Mouse (Mus musculus) midbrain, embryonic 16.5 days (tissue): ENCODE measurements around the gene Nfix. TPM values are rescaled to one million over a fixed set of nuclear protein-coding genes. Genes with fewer than 3 reads are reported as not detected.
"Not testable (repeated sequence)": the region's sequence is repeated elsewhere in the genome, so short reads cannot be mapped to it uniquely, and the experiment has no call there.

ENCODE experiments used
- ATAC-seq: fragments of 200-750 bp; cut with Nextera tagmentation; 2 replicates; pipeline ENCODE4 v1.8.0; 2017; ENCODE audit warnings: moderate TSS enrichment
- H3K27ac ChIP-seq: fragments of 300-500 bp; sonication (generic); 2 replicates; pipeline ENCODE4 v1.5.1; 2014; ENCODE audit warnings: mild to moderate bottlenecking, low read length, mixed read lengths
- H3K27me3 ChIP-seq: fragments of 300-500 bp; sonication (generic); 2 replicates; pipeline ENCODE4 v1.6.1; 2014; ENCODE audit warnings: low read depth, low read length, mixed read lengths; ENCODE audit not compliant: control insufficient read depth, insufficient read depth
- H3K36me3 ChIP-seq: fragments of 300-500 bp; sonication (generic); 2 replicates; pipeline ENCODE4 v1.6.1; 2014; ENCODE audit warnings: mild to moderate bottlenecking, low read length, moderate library complexity, mixed read lengths; ENCODE audit not compliant: control insufficient read depth, insufficient read depth
- H3K4me1 ChIP-seq: fragments of 300-500 bp; sonication (generic); 2 replicates; pipeline ENCODE4 v1.6.1; 2014; ENCODE audit warnings: mild to moderate bottlenecking, low read length, mixed read lengths; ENCODE audit not compliant: control insufficient read depth, insufficient read depth
- H3K4me2 ChIP-seq: fragments of 300-500 bp; sonication (generic); 2 replicates; pipeline ENCODE4 v1.6.1; 2014; ENCODE audit warnings: mild to moderate bottlenecking, low read length, mixed read lengths
- H3K4me3 ChIP-seq: fragments of 300-500 bp; sonication (generic); 2 replicates; pipeline ENCODE4 v1.5.1; 2014; ENCODE audit warnings: low read depth, mild to moderate bottlenecking, low read length, moderate library complexity, mixed read lengths
- H3K9ac ChIP-seq: fragments of 300-500 bp; sonication (generic); 2 replicates; pipeline ENCODE4 v1.6.1; 2014; ENCODE audit warnings: low read depth, low read length, mixed read lengths
- H3K9me3 ChIP-seq: fragments of 300-500 bp; sonication (generic); replicated peaks from 2 replicates; pipeline ENCODE4 v1.6.1; 2014; ENCODE audit warnings: mild to moderate bottlenecking, low read length, mixed read lengths; ENCODE audit not compliant: control insufficient read depth, poor library complexity, severe bottlenecking
- WGBS: fragments of 180-500 bp; shearing (Covaris S2); extraction: QIAGEN DNeasy Blood & Tissue Kit; methylation state at CpG from one replicate; pipeline ENCODE4 v1.1.7; 2014; 5-methylcytosine and 5-hydroxymethylcytosine counted together
- polyA plus RNA-seq: library from polyadenylated mRNA; unstranded; fragments of >200 nt; fragmentation: Nextera tagmentation; extraction: Ambion mirVana; gene quantifications from 2 replicates; pipeline ENCODE4 v1.2.1, GENCODE M21; 2015

Gene Nfix
- polyA plus RNA-seq, 1 experiment from 2014 or later = 55.4 TPM

DNA sequence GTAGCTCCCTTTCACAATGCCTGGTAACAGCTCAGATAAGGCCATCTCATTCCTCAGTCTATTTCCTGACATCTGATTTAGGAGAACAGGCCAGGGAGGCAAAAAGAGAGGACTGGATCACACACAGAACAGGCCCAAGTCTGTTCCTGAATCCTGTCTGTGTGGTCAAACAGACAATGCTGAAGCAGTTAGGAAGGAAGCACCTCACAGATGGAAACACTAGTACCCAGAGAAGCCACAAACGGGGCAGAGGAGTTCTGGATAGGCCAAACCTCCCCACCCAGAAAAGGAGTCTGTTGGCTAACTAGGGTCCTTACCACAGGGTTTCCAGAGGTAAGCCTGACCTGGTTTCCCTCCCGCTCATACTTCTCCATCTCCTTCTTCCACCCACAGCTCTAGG is 117.9 kb downstream of the Nfix start:
- Histone ChIP-seq H3K4me3 (no peak overlapping the region), H3K27me3 (no peaks in the 10 kb centered on the region), H3K27ac (no peak overlapping the region), H3K9ac (no peak overlapping the region), H3K36me3 (no peaks in the 10 kb centered on the region), H3K4me2 (no peak overlapping the region), H3K4me1 (peaks cover 17% of the 10 kb centered on the region), H3K9me3 (no peaks in the 10 kb centered on the region)
- ATAC-seq = no peak
- 85% methylated on average over 2 of the region's 2 CpGs for WGBS

DNA sequence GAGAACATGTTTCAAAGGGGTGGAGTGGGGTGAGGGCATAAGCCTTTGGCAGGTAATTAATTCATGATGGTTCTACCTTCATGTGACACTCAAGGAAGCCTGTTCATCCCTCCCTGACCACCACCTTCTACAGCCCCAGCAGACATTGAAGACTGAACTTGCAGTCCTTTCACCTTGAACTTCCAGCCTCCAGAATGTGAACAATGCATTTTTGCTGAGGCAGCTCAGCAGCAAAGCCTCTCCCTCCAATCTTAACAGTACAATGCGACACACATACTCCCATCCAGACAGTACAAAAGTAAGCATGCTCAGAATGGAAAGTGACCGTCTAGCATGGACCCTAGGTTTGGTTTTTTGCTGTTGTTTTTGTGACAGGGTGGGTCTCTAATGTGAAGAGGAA is 118.7 kb downstream of the Nfix start:
- H3K4me3 ChIP-seq = no peak overlapping the region
- H3K36me3 ChIP-seq = no peaks in the 10 kb centered on the region
- no peaks in the 10 kb centered on the region for H3K9me3 ChIP-seq
- whole genome bisulfite sequencing = 83% methylated on average over 2 of the region's 2 CpGs
- no peak overlapping the region for H3K9ac ChIP-seq
- H3K27me3 ChIP-seq = no peaks in the 10 kb centered on the region
- peaks cover 14% of the 10 kb centered on the region for H3K4me1 ChIP-seq
- no peak for ATAC-seq
- no peak overlapping the region for H3K4me2 ChIP-seq
- H3K27ac ChIP-seq = no peak overlapping the region

DNA sequence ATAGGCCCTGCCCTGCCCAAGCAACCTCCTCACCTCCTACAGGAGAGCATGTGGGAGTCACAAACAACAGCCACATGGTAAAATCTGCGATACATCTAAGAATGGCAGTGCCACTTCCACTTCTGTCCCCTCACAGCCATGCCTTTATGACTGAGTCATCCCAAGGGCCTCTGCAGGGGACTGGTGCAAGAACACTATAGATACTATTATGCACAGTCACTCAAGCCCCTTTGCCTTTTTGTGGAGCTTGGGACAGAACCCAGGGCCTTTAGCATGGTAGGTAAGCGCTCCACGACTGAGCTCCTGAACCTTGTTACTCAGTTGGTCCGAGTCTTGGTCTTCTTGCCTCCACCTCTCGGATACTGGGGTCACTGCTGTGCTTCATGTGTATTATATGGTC is 122.8 kb downstream of the Nfix start:
- Histone ChIP-seq H3K9ac (no peak overlapping the region), H3K27me3 (no peaks in the 10 kb centered on the region), H3K9me3 (no peaks in the 10 kb centered on the region), H3K4me3 (no peak overlapping the region), H3K27ac (no peak overlapping the region), H3K4me1 (no peaks in the 10 kb centered on the region), H3K36me3 (peaks cover 15% of the 10 kb centered on the region; the same call in 1 of the 2 replicates), H3K4me2 (no peak overlapping the region)
- WGBS = 89% methylated on average over 5 of the region's 5 CpGs
- ATAC-seq = no peak

DNA sequence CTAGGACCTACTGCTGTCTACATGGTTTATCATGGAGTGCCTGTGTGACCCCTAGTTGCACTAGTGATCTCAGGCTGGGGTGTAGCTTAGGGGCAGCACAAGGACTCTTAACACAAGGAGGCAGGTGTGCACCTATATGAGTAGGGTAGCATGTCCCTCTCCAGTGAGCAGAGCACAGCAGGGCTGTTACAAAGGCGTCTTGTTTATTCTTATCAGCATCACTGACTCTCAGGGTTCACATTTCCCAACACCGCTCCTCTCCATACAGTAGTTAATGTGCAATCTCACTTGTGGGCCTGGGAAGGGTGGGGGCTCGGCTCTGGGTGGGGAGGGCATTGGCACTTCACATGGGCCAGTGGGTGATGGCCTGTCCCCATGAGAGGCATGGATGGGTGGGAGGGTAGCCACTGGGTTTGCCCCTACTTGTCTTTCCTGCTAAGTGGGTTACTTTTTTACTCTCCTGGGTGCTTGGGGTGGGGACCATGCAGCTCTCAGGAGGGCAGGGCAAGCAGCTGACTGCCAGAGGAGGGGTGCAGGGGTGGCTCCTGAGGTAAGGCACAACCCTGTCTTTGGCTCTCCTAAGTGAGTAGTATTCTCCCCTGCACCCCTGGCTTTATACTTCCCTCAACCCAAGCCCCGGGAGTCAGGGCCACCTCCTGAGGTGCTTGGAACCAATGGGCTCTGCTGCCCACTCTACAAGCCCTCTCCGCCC is 129.7 kb downstream of the Nfix start:
- not testable (repeated sequence) for ATAC-seq, H3K27ac ChIP-seq, H3K9ac ChIP-seq, H3K4me3 ChIP-seq, H3K27me3 ChIP-seq, H3K4me1 ChIP-seq, H3K9me3 ChIP-seq, H3K4me2 ChIP-seq
- H3K36me3 ChIP-seq = peaks cover 18% of the 10 kb centered on the region
- WGBS = 92% methylated on average over 4 of the region's 5 CpGs

DNA sequence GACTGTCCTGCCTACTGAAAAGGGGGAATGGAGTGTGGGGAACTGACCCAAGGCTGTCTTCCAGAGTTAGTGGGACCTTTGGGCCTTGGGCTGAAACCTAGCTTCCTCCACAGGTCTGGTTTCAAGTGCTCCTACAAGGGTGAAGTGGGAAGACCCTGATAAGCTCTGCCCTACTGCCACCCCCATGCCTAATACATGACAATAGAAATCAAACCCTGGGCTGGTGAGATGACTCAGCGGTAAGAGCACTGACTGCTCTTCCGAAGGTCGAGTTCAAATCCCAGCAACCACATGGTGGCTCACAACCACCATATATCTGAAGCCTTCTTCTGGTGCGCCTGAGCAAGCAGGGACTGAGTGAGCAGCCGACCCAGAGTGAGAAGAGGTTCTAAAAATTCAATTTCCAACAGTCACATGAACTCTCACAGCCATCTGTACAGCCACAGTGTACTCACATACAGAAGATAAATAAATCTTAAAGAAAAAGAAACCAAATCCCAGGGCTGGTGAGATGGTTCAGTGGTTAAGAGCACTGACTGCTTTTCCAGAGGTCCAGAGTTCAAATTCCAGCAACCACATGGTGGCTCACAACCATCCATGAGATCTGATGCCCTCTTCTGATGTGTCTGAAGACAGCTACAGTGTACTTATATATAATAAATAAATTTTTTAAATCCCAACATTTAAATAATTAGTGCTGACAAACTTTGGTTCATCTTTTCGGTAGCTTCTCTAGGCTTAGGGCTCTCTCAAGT is 131.2 kb downstream of the Nfix start:
- H3K36me3 ChIP-seq = peaks cover 11% of the 10 kb centered on the region
- H3K4me3 ChIP-seq = no peak overlapping the region
- H3K9me3 ChIP-seq = no peaks in the 10 kb centered on the region
- H3K9ac ChIP-seq = no peak overlapping the region
- peaks cover 9% of the 10 kb centered on the region for H3K4me1 ChIP-seq
- no peak overlapping the region for H3K4me2 ChIP-seq
- no peak overlapping the region for H3K27ac ChIP-seq
- H3K27me3 ChIP-seq = no peaks in the 10 kb centered on the region
- 81% methylated on average over 6 of the region's 6 CpGs for WGBS
- ATAC-seq = no peak

DNA sequence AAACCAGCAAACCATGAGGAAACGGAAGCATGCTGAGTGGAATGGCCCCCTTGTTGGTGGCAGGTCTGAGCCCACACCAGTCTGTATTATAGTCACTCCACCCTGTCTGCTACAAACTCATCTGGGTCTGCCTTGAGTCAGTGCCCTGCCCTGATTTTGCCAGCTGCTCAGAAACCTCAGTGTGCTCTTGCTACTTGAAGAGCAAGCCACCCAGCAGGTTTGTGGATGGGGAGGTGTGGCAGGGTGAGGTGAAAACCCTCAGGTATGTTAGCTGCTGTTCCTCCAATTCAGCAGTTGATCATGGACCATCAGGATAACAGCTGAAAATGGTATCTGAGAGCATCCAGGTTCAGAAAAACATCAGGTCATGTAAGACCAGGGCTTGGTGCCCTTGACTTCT is 132.1 kb downstream of the Nfix start:
- no peak overlapping the region for H3K9ac ChIP-seq
- WGBS = 91% methylated on average over 1 of the region's 1 CpGs
- no peak for ATAC-seq
- H3K27me3 ChIP-seq = no peaks in the 10 kb centered on the region
- no peaks in the 10 kb centered on the region for H3K9me3 ChIP-seq
- H3K4me2 ChIP-seq = no peak overlapping the region
- peaks cover 15% of the 10 kb centered on the region for H3K4me1 ChIP-seq
- no peak overlapping the region for H3K4me3 ChIP-seq
- no peak overlapping the region for H3K27ac ChIP-seq
- H3K36me3 ChIP-seq = peaks cover 7% of the 10 kb centered on the region

DNA sequence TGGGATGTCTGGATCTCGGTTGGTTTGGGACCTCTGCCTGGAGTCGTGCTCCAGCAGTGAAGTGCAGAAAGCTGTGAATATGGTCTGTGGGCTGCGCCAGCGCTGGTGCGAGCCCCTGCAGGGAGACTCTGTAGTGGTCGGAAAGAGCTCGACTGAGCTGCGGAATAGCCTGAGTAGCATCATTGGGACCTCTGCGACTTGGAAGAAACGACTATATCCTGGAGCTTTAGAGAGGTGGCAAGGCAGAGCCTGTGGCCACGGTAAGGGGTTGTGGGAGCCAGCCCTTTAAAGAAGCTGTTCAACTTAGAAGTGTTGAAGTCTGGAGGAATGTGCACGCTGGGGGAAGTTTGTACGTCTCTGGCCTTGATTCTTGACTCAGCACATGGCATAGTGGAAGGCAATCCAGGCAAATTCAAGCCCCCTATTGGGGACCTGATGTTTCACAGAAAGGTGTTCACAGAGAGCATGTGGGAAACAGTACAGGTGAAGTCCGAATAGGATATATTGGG is 134.7 kb downstream of the Nfix start:
- peaks cover 5% of the 10 kb centered on the region for H3K36me3 ChIP-seq
- H3K27me3 ChIP-seq = peaks cover 2% of the 10 kb centered on the region; the same call in 1 of the 2 replicates
- H3K27ac ChIP-seq = peak overlapping the region; percentile 89
- WGBS = 2% methylated on average over 14 of the region's 14 CpGs
- peak overlapping the region; percentile 63 for H3K4me3 ChIP-seq
- peak overlapping the region; percentile 82 for H3K9ac ChIP-seq
- peak overlapping the region; percentile 87 for H3K4me2 ChIP-seq
- peak; percentile 21; the same call in 1 of the 2 replicates for ATAC-seq
- H3K9me3 ChIP-seq = no peaks in the 10 kb centered on the region
- peaks cover 35% of the 10 kb centered on the region for H3K4me1 ChIP-seq

DNA sequence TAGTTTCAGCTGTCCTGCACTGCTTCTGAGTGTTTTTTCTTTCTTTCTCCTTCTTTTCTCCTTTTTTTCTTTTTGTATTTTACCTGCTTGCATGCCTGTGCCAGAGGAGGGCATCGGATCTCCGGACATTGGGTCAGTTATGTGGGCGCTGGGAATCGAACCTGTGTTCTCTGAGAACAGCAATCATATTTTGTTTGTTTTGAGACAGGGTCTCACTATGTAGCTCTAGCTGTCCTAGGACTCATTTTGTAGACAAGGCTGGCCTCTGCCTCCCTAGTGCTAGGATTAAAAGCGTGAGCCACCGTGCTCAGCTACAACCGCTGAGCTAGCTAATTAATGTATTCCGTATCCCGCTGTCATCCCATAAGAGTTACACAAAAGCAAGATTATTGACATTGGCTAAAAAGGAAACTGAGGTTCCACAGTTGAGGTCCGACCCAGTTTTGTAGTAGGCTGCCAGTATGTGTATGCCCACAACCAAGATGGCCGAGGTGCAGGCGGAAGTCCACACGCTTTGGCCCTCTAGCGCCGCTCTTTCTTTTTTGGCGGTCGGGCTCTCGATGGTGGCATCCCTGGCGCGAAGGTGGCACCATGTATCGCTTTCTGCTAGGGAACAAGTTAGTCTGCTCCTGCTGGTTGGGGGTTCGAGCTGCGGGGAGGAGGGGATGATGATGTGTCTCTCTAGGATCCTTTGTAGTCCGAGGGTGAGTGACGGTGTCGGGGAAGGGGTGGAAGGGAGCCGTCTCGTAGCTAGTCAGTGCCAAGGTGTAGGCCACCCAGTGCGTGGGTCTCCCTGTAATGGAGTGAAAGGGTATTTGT is 135.4 kb downstream of the Nfix start:
- peak overlapping the region; percentile 87 for H3K4me2 ChIP-seq
- H3K4me3 ChIP-seq = peak overlapping the region; percentile 63
- H3K36me3 ChIP-seq = no peaks in the 10 kb centered on the region
- H3K27ac ChIP-seq = peak overlapping the region; percentile 89
- WGBS = under 1% methylated on average over 29 of the region's 29 CpGs
- peak overlapping the region; percentile 82 for H3K9ac ChIP-seq
- H3K27me3 ChIP-seq = peaks cover 2% of the 10 kb centered on the region; the same call in 1 of the 2 replicates
- H3K9me3 ChIP-seq = no peaks in the 10 kb centered on the region
- H3K4me1 ChIP-seq = peaks cover 39% of the 10 kb centered on the region
- peak; percentile 72 for ATAC-seq
